Mouse (Mus musculus): Measurements from ENCODE around the gene Dyrk1a.

Dyrk1a gene

GRCm38 (mm10) chr16:94574025-94574717 is 4.4 kb downstream of the Dyrk1a start:
- ChIA-PET POLR2A (interaction anchor here in 3 of 4 experiments (0.6 to 24.4 kb wide), 16 partner anchors 16 to 352 kb away, joined by 3 to 461 read pairs (median 4); partner anchors contain the start of gene Vps26c (in 2 of the 3)), CTCF (interaction anchor here in 1 of 4 experiments (0.6 kb wide), 2 partner anchors 51 to 60 kb away, joined by 3 to 4 read pairs; no protein-coding TSS in a partner anchor)

GRCm38 (mm10) chr16:94574718-94575094 is 4.9 kb downstream of the Dyrk1a start:
- ChIA-PET CTCF (no interaction called here), POLR2A (interaction anchor here in 3 of 4 experiments (0.6 to 24.4 kb wide), 12 partner anchors 12 to 353 kb away, joined by 3 to 461 read pairs (median 4); partner anchors contain the start of gene Vps26c (in 2 of the 3))

DNA sequence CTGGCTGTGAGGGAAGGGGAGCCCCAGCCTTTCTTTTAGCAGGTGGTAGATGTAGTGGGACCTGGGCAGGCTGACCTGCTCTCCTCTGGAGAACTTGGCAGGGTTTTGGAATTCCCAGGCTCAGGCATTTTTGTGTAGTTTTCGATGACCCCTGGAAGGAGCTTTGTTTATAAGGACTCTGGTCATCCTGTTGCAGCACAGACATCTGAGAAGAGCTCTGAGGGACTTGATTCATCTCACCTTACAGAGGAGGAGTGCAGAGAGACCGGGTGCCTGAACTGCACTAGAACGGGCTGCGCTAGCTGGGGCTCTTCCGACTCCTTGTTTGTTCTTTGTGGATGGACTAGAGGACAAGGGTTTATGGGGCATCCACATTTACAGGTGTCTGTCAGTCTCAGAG is 5.9 kb downstream of the Dyrk1a start:
- POLR2A ChIA-PET, result interaction anchor here in 3 of 4 experiments (0.5 to 24.4 kb wide), 16 partner anchors 8 to 749 kb away, joined by 3 to 461 read pairs (median 6); partner anchors contain the start of gene Vps26c (in 2 of the 3)
- CTCF ChIA-PET, result no interaction called here

GRCm38 (mm10) chr16:94579348-94579747 is 9.5 kb downstream of the Dyrk1a start:
- POLR2A ChIA-PET, result interaction anchor here in 2 of 4 experiments (1.0 to 27.7 kb wide), 8 partner anchors 3 to 37 kb away, joined by 3 to 461 read pairs (median 4); partner anchors contain the start of gene Dyrk1a (in 1 of the 2)
- CTCF ChIA-PET, result interaction anchor here in 1 of 4 experiments (0.6 kb wide), 1 partner anchor 12 kb away, joined by 6 read pairs; no protein-coding TSS in a partner anchor

DNA sequence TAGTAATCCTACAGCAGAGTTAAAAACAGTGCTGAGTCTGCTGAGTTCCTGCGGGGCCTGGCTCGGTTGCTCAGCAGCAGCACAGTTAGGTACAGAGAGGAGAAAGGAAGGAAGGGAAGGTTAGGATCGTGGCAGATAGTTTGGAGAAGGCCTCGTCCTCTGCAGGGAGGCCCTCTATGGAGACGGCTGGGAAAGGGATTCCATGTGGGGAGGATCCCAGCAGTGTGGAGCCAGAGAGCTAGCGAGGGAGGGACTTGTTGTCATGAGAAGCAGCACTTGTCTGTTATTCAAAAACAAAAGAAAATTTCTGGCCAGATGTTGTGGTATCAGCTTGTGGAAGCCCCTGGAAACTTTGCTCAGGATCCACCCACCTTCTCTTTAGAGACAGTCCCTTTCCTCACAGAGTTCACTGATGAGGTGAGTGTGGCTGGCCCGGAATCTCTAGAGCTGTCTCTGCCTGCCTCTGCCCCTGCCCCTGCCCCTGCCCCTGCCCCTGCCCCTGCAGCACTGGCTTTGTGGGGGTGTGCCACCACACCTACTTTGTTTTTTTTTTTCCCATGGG is 11.1 kb downstream of the Dyrk1a start:
- ChIA-PET POLR2A (interaction anchor here in 3 of 4 experiments (0.8 to 27.7 kb wide), 7 partner anchors 4 to 47 kb away, joined by 3 to 461 read pairs (median 4); partner anchors contain the start of gene Dyrk1a (in 1 of the 3)), CTCF (no interaction called here)

GRCm38 (mm10) chr16:94586349-94586990 is 16.7 kb downstream of the Dyrk1a start:
- CTCF ChIA-PET, result interaction anchor here (0.5 to 1.2 kb wide), 6 partner anchors 10 to 60 kb away, joined by 3 to 4 read pairs (median 3); partner anchors contain the start of gene Vps26c (in 1 of the 4)

DNA sequence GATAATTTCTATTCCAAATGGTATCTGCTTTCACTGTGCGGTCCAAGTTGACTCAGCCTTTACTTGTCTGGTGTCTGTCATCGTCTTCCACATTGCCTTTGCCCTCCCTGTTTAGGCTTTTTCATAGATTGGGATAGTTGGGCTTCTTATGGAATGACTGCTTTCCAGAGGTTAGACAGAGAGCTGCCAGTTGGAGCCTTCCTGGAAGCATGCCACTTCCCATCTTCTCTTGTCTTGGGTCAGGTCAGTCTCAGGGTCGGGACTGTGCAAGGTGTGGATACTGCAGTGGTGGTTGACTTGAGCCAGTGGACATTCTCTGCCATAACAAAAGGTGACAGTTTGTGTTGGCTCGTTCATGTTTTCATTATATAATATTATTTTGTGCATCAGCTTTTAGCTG is 17.7 kb downstream of the Dyrk1a start:
- ChIA-PET CTCF (interaction anchor here in 1 of 4 experiments (1.1 kb wide), 1 partner anchor 14 kb away, joined by 3 read pairs; no protein-coding TSS in a partner anchor), POLR2A (interaction anchor here in 2 of 4 experiments (0.7 to 27.7 kb wide), 8 partner anchors 4 to 35 kb away, joined by 3 to 461 read pairs (median 6); partner anchors contain the start of gene Dyrk1a (in 1 of the 2))

More at GRCm38 (mm10) chr16:94586349-94586990, 16.7 kb downstream of the Dyrk1a start:
- POLR2A ChIA-PET, result interaction anchor here in 2 of 4 experiments (0.6 to 27.7 kb wide), 12 partner anchors 5 to 61 kb away, joined by 3 to 461 read pairs (median 4); partner anchors contain the start of gene Dyrk1a (in 1 of the 2)

GRCm38 (mm10) chr16:94588171-94588570 is 18.4 kb downstream of the Dyrk1a start:
- ChIA-PET CTCF (interaction anchor here in 1 of 4 experiments (1.1 kb wide), 1 partner anchor 14 kb away, joined by 3 read pairs; no protein-coding TSS in a partner anchor), POLR2A (interaction anchor here in 3 of 4 experiments (0.7 to 27.7 kb wide), 11 partner anchors 3 to 36 kb away, joined by 3 to 461 read pairs (median 5); partner anchors contain the start of gene Dyrk1a (in 1 of the 3))

DNA sequence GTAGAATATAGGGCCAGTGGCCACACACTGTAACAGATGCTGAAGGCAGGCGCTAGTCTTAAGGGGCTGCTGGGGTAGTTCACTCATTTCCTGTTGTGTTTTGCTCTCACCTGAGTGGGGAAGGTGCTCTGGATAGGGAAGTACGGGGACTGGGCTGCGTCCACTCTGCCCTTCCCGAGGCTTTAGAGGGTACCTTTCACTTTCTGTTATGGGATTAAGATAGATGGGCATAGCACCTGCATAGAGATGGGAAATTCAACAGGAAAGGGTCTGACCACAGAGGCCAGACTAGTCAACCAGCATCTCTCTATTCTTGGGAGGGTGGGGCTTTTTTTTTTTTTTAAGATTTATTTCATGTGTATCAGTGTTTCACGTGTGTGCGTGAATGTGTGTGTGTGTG is 19.2 kb downstream of the Dyrk1a start:
- POLR2A ChIA-PET, result interaction anchor here in 3 of 4 experiments (0.5 to 27.7 kb wide), 6 partner anchors 12 to 193 kb away, joined by 3 to 461 read pairs (median 5); partner anchors contain the start of gene Dyrk1a (in 1 of the 3)

DNA sequence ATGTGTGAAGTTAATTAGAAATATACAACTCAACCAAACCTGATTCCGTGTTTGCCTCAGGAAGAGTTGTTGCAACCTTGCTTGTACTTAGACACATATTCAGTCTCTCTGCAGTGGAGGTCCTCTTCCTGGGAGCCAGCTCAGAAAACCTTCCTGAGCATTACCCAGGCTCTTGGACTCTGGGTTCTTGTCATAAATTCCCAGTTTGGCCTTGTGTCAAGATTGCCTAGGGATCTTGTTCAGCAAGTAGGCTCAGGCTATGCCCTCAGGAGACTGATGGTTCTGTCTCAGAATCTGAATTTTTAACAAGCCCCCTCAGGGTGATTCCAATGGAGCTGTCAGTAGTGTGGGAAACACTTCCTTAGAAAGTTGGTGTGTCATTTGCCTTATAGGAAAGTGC is 19.8 kb downstream of the Dyrk1a start:
- ChIA-PET CTCF (no interaction called here), POLR2A (interaction anchor here in 2 of 4 experiments (0.6 to 27.7 kb wide), 8 partner anchors 12 to 79 kb away, joined by 3 to 461 read pairs (median 5); partner anchors contain the start of gene Dyrk1a (in 1 of the 2))

More for the DNA sequence above, 19.2 kb downstream of the Dyrk1a start:
- CTCF ChIA-PET, result no interaction called here

GRCm38 (mm10) chr16:94590214-94590613 is 20.4 kb downstream of the Dyrk1a start:
- ChIA-PET CTCF (interaction anchor here in 1 of 4 experiments (1.2 kb wide), 1 partner anchor 28 kb away, joined by 3 read pairs; no protein-coding TSS in a partner anchor), POLR2A (interaction anchor here (0.6 to 27.7 kb wide), 10 partner anchors 11 to 79 kb away, joined by 3 to 461 read pairs (median 5); partner anchors contain the start of gene Dyrk1a (in 1 of the 4))

GRCm38 (mm10) chr16:94590977-94591376 is 21.2 kb downstream of the Dyrk1a start:
- ChIA-PET POLR2A (interaction anchor here in 3 of 4 experiments (0.6 to 27.7 kb wide), 18 partner anchors 8 to 73 kb away, joined by 3 to 461 read pairs (median 6); partner anchors contain the start of genes Dyrk1a (in 2 of the 3) and Vps26c (in 1 of the 3)), CTCF (interaction anchor here in 1 of 4 experiments (1.2 kb wide), 1 partner anchor 29 kb away, joined by 3 read pairs; no protein-coding TSS in a partner anchor)

GRCm38 (mm10) chr16:94591536-94591935 is 21.7 kb downstream of the Dyrk1a start:
- POLR2A ChIA-PET, result interaction anchor here in 3 of 4 experiments (0.6 to 27.7 kb wide), 19 partner anchors 8 to 554 kb away, joined by 3 to 461 read pairs (median 4); partner anchors contain the start of genes Dyrk1a (in 2 of the 3) and Vps26c (in 1 of the 3)
- CTCF ChIA-PET, result interaction anchor here in 2 of 4 experiments (0.7 to 1.2 kb wide), 2 partner anchors 11 to 29 kb away, joined by 3 read pairs; no protein-coding TSS in a partner anchor

DNA sequence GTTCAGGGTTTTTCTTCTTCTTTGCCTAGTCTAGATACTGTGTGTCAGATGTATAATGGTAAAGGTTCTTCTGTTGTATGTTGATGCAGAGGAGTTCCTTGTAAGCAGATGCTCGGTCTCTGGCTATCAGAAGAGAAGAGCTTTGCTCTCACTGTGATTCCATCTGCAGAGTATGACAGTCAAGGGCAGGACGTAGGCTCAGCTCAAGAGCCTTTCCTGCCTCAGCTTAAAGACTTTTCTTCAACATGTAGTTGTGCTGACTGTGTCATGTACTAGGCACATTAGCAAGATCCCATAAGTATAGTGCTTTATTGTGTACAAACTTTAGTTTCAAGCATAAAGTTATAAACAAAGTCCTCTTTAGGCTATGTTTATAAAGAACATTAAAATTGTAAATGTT is 26.8 kb downstream of the Dyrk1a start:
- CTCF ChIA-PET, result interaction anchor here in 1 of 4 experiments (1.2 kb wide), 1 partner anchor 11 kb away, joined by 3 read pairs; no protein-coding TSS in a partner anchor
- POLR2A ChIA-PET, result interaction anchor here in 2 of 4 experiments (0.5 to 27.7 kb wide), 7 partner anchors 10 to 502 kb away, joined by 3 to 461 read pairs (median 3); partner anchors contain the start of gene Dyrk1a (in 1 of the 2)

- ChIA-PET CTCF (no interaction called here), POLR2A (interaction anchor here in 2 of 4 experiments (0.8 to 27.7 kb wide), 5 partner anchors 10 to 63 kb away, joined by 3 to 461 read pairs (median 3); partner anchors contain the start of gene Dyrk1a (in 1 of the 2))
Observed at GRCm38 (mm10) chr16:94597640-94598039, 27.8 kb downstream of the Dyrk1a start.

GRCm38 (mm10) chr16:94599977-94600724 is 30.3 kb downstream of the Dyrk1a start:
- POLR2A ChIA-PET, result interaction anchor here in 3 of 4 experiments (0.6 to 27.7 kb wide), 23 partner anchors 7 to 769 kb away, joined by 3 to 461 read pairs (median 6); partner anchors contain the start of genes Dyrk1a (in 2 of the 3), Morc3 (in 1 of the 3) and Vps26c (in 1 of the 3)
- CTCF ChIA-PET, result interaction anchor here in 1 of 4 experiments (0.8 kb wide), 1 partner anchor 9 kb away, joined by 3 read pairs; no protein-coding TSS in a partner anchor
